Mouse (Mus musculus) cerebellum, adult 2 months (tissue): ENCODE results near the gene Sdk2.

ENCODE experiments used
- CTCF ChIP-seq: fragments of 200-500 bp; IDR thresholded peaks from 2 replicates; pipeline ENCODE4 v1.5.1; 2011; ENCODE audit warnings: low read depth, mild to moderate bottlenecking, control low read depth, low read length, moderate library complexity, borderline replicate concordance; ENCODE audit not compliant: insufficient read depth
- POLR2A ChIP-seq: fragments of 200-500 bp; IDR thresholded peaks from 2 replicates; pipeline ENCODE4 v1.6.1; 2011; ENCODE audit warnings: low read length, control low read depth, borderline replicate concordance; ENCODE audit not compliant: insufficient read depth

GRCm38 (mm10) chr11:113975667-113975970, 91.2 kb downstream of the Sdk2 start:
- TF ChIP-seq POLR2A (no peak), CTCF (no peak)
